Mouse (Mus musculus) MEL (cell line): ENCODE results near the gene Bco1. TPM values are rescaled to one million over a fixed set of nuclear protein-coding genes. Genes with fewer than 3 reads are reported as not detected.
A peak's percentile ranks its signal among the peaks of the same experiment; 100 is the strongest.

Experiments
- DNase-seq: peaks from one replicate; pipeline ENCODE4 v3.0.0; 2011; ENCODE audit warnings: low read depth, low spot score
- H3K27ac ChIP-seq: 2 replicates; pipeline ENCODE4 v1.5.1; 2012; ENCODE audit warnings: low read depth, mild to moderate bottlenecking, control low read depth, low read length, moderate library complexity; ENCODE audit not compliant: control insufficient read depth
- H3K27me3 ChIP-seq, 2 experiments: fragments of 150-350 bp in 1 of 2; sonication (generic) in 1 of 2; 2 replicates each; pipeline ENCODE4 v1.6.1; 2012; ENCODE audit warnings: low read length in 2 of 2, mild to moderate bottlenecking in 2 of 2, improper control_type of control experiment in 1 of 2, moderate library complexity in 1 of 2; ENCODE audit not compliant: insufficient read depth in 2 of 2, control insufficient read depth in 1 of 2
- H3K36me3 ChIP-seq, 2 experiments: 2 replicates each; pipeline ENCODE4 v1.6.1; 2012 to 2014; ENCODE audit warnings: low read length in 2 of 2, improper control_type of control experiment in 1 of 2, inconsistent platforms in 1 of 2, mild to moderate bottlenecking in 1 of 2; ENCODE audit not compliant: insufficient read depth in 2 of 2, control insufficient read depth in 1 of 2
- H3K4me1 ChIP-seq, 2 experiments: fragments of 150-350 bp in 1 of 2; sonication (generic) in 1 of 2; 2 replicates each; pipeline ENCODE4 v1.6.1; 2012; ENCODE audit warnings: low read length in 2 of 2, improper control_type of control experiment in 1 of 2, mild to moderate bottlenecking in 1 of 2; ENCODE audit not compliant: insufficient read depth in 2 of 2, control insufficient read depth in 1 of 2
- H3K4me3 ChIP-seq, 2 experiments: fragments of 150-350 bp in 1 of 2; sonication (generic) in 1 of 2; 2 replicates each; pipeline ENCODE4 v1.5.1; 2012; ENCODE audit warnings: low read depth in 2 of 2, low read length in 2 of 2, mild to moderate bottlenecking in 2 of 2, moderate library complexity in 2 of 2, control low read depth in 1 of 2, improper control_type of control experiment in 1 of 2; ENCODE audit not compliant: control insufficient read depth in 1 of 2, insufficient read depth in 1 of 2
- H3K79me2 ChIP-seq: 2 replicates; pipeline ENCODE4 v1.6.1; 2012; ENCODE audit warnings: mild to moderate bottlenecking, low read length, moderate library complexity; ENCODE audit not compliant: control insufficient read depth, poor library complexity, insufficient read depth
- H3K9ac ChIP-seq: 2 replicates; pipeline ENCODE4 v1.6.1; 2012; ENCODE audit warnings: low read depth, mild to moderate bottlenecking, control low read depth, low read length, moderate library complexity; ENCODE audit not compliant: control insufficient read depth, poor library complexity, severe bottlenecking
- H3K9me3 ChIP-seq: fragments of 150-350 bp; sonication (generic); replicated peaks from 2 replicates; pipeline ENCODE4 v1.6.1; 2012; ENCODE audit warnings: mild to moderate bottlenecking, low read length, improper control_type of control experiment, moderate library complexity; ENCODE audit not compliant: insufficient read depth
- EP300 ChIP-seq, 2 experiments: IDR thresholded peaks; 2 replicates each; pipeline ENCODE4 v1.6.1; 2011; ENCODE audit warnings: improper control_type of control experiment in 2 of 2, low read length in 2 of 2, low read depth in 1 of 2, mild to moderate bottlenecking in 1 of 2
- ETS1 ChIP-seq: IDR thresholded peaks from 2 replicates; pipeline ENCODE4 v1.6.1; 2012; ENCODE audit warnings: low read depth, mild to moderate bottlenecking, inconsistent platforms, low read length, improper control_type of control experiment, moderate library complexity
- GABPA ChIP-seq: IDR thresholded peaks from 2 replicates; pipeline ENCODE4 v1.6.1; 2012; ENCODE audit warnings: low read depth, mild to moderate bottlenecking, inconsistent platforms, low read length, improper control_type of control experiment, moderate library complexity
- GATA1 ChIP-seq: IDR thresholded peaks from 2 replicates; pipeline ENCODE4 v1.6.1; 2011; ENCODE audit warnings: low read depth, low read length, improper control_type of control experiment
- JUND ChIP-seq: IDR thresholded peaks from 2 replicates; pipeline ENCODE4 v1.6.1; 2011; ENCODE audit warnings: low read depth, mild to moderate bottlenecking, improper control_type of control experiment, low read length
- MEF2A ChIP-seq: IDR thresholded peaks from 2 replicates; pipeline ENCODE4 v1.6.1; 2014; ENCODE audit warnings: low read depth, mild to moderate bottlenecking, inconsistent platforms, low read length, improper control_type of control experiment; ENCODE audit not compliant: poor library complexity, insufficient replicate concordance, severe bottlenecking; ENCODE audit errors: extremely low read depth
- NRF1 ChIP-seq: IDR thresholded peaks from 2 replicates; pipeline ENCODE4 v1.6.1; 2014; ENCODE audit warnings: low read depth, mild to moderate bottlenecking, inconsistent platforms, low read length, improper control_type of control experiment, moderate library complexity; ENCODE audit not compliant: poor library complexity, insufficient read depth, severe bottlenecking
- RAD21 ChIP-seq: IDR thresholded peaks from 2 replicates; pipeline ENCODE4 v1.6.1; 2011; ENCODE audit warnings: mild to moderate bottlenecking, low read depth, low read length, improper control_type of control experiment
- SIN3A ChIP-seq: IDR thresholded peaks from 2 replicates; pipeline ENCODE4 v1.6.1; 2012; ENCODE audit warnings: low read length, improper control_type of control experiment, inconsistent platforms
- SMC3 ChIP-seq: IDR thresholded peaks from 2 replicates; pipeline ENCODE4 v1.6.1; 2011; ENCODE audit warnings: low read depth, low read length, improper control_type of control experiment
- TCF12 ChIP-seq: IDR thresholded peaks from 2 replicates; pipeline ENCODE4 v1.6.1; 2014; ENCODE audit warnings: low read depth, mild to moderate bottlenecking, inconsistent platforms, low read length, improper control_type of control experiment, moderate library complexity
- UBTF ChIP-seq: IDR thresholded peaks from 2 replicates; pipeline ENCODE4 v1.6.1; 2012; ENCODE audit warnings: low read depth, mild to moderate bottlenecking, inconsistent platforms, low read length, improper control_type of control experiment, moderate library complexity, borderline replicate concordance; ENCODE audit not compliant: insufficient read depth
- USF1 ChIP-seq: IDR thresholded peaks from 2 replicates; pipeline ENCODE4 v1.6.1; 2014; ENCODE audit warnings: low read depth, mild to moderate bottlenecking, inconsistent platforms, low read length, improper control_type of control experiment, moderate library complexity
- ZKSCAN1 ChIP-seq: IDR thresholded peaks from 2 replicates; pipeline ENCODE4 v1.6.1; 2012; ENCODE audit warnings: low read depth, mild to moderate bottlenecking, inconsistent platforms, low read length, improper control_type of control experiment, moderate library complexity
- polyA plus RNA-seq, 2 experiments: library from polyadenylated mRNA; stranded (reverse) in 1 of 2; unstranded in 1 of 2; fragments of >175 nt in 1 of 2; fragments of >200 nt in 1 of 2; gene quantifications; 2 replicates each; pipeline versions ENCODE4 v1.2.1 to v1.2.4; 2012; ENCODE audit warnings: low replicate concordance in 2 of 2, low read depth in 1 of 2; ENCODE audit not compliant: insufficient read length in 2 of 2, insufficient read depth in 1 of 2, missing spikeins in 1 of 2
- total RNA-seq: library from RNA; depleted of rRNA; stranded (reverse); fragments of 300-350 nt; gene quantifications from 2 replicates; pipeline ENCODE4 v1.2.3, GENCODE M21; 2012

Bco1 gene
- total and polyA plus RNA-seq, 3 experiments, result 0.70 to 1.2 TPM; not detected in 1

DNA sequence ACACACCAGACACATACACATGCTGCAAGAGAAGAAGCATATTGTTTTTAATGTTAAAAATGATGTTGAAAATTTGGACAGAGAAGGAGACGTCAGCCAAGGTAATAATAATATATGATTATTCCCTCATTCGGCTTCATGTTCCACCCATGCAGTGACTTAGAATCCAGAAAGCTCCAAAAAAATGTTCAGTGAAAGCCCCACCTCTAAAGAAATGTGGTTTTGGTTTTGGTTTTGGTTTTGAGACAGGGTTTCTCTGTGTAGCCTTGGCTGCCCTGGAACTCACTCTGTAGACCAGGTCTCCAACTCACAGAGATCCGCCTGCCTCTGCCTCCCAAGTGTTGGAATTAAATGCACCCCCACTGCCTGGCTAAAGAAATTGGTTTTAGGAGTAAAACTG, 30.2 kb downstream of the Bco1 start:
- Histone ChIP-seq H3K4me3 (no peak overlapping the region), H3K36me3 (peaks cover 0 to 31% of the 10 kb centered on the region in 2 experiments; a peak in 2 of 4 replicates), H3K27me3 (no peaks in the 10 kb centered on the region), H3K4me1 (peaks cover 12 to 39% of the 10 kb centered on the region in 2 experiments), H3K79me2 (no peaks in the 10 kb centered on the region), H3K9ac (no peak overlapping the region), H3K27ac (peak overlapping the region; percentile 74; the same call in 1 of the 2 replicates), H3K9me3 (no peaks in the 10 kb centered on the region)
- no peak for TF ChIP-seq GABPA
- 0 out of 2 replicates have a peak, but pooled peaks have one; percentile 8 for TF ChIP-seq ETS1
- DNase-seq, result no peak

DNA sequence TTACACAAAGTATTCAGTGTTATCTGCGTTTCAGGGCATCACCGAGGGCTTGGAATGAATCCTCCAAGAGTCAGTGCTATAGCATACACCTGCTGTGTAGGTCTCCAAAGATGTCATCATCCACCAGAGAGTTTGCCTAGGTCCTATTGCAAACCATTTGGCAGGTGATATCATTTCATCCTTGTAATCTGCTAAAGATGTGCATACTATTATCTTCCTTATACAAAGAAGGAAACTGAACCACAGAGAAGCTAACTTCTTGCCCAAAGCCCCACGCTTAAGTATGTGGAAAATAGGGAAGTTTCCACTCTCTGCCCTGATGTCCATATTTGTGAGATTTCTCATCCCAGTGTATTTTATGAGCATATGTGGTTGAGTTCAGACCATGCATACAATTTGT, 30.8 kb downstream of the Bco1 start:
- Histone ChIP-seq H3K4me1 (peaks cover 12 to 34% of the 10 kb centered on the region in 2 experiments), H3K9me3 (no peaks in the 10 kb centered on the region), H3K9ac (no peak overlapping the region), H3K4me3 (no peak overlapping the region), H3K36me3 (peaks cover 0 to 28% of the 10 kb centered on the region in 2 experiments; a peak in 2 of 4 replicates), H3K79me2 (no peaks in the 10 kb centered on the region), H3K27ac (peak overlapping the region; percentile 74), H3K27me3 (no peaks in the 10 kb centered on the region)
- peak; percentile 59 for DNase-seq
- TF ChIP-seq UBTF (no peak), MEF2A (no peak), ETS1 (peak; percentile 15; the same call in 1 of the 2 replicates), RAD21 (no peak), SIN3A (no peak), EP300 (IDR thresholded peaks at IDR 0.05; ENCODE audit: low read depth in 1 of 2, low read length in 2 of 2) (peak; percentile 28 to 58; a peak in 3 of 4 replicates), JUND (no peak), ZKSCAN1 (no peak), GATA1 (peak; percentile 46; the same call in 1 of the 2 replicates), NRF1 (no peak), SMC3 (no peak), USF1 (no peak), TCF12 (peak; percentile 64; the same call in 1 of the 2 replicates)
